Mouse (Mus musculus) kidney, postnatal 4 days (tissue): Measurements from ENCODE around the gene Gm37240.

Experiments used
- DNase-seq, 2 experiments: peaks; one replicate each; pipeline ENCODE4 v3.0.0; 2021; ENCODE audit warnings: mixed read lengths in 2 of 2

Gene Gm37240

DNA sequence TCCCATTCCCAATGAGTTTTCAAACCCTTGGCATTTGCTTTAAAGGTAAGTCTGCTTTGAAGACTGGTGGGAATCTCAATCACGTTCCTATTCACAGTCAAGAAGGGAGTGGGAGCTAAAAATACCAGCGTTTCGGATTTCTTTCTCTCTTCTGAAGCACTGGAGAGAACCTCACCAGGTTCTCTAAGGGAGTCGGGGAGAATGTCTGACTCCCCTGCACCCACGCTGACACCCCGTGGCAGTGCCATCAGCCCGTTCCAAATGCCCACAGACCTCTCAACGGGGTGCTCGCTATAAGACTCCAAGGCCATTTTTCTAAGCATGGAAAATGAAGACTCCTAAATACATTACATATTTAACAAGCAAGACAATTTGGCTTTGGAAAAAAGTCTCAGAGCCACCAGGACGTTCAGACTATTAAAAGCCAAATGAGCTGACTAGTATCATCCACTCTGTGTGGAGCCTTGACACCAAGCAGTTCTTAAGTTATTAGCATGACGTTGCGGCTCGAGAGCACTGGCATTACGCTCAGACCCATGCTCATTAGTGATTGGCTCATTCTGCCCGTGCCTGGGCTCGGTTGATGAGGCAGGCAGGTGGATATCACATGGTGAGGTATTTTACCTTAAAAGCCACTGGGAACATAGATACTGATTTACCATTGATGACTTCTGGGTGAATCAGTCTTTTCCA lies 508.5 kb downstream of the Gm37240 start:
- DNase-seq = no peak

DNA sequence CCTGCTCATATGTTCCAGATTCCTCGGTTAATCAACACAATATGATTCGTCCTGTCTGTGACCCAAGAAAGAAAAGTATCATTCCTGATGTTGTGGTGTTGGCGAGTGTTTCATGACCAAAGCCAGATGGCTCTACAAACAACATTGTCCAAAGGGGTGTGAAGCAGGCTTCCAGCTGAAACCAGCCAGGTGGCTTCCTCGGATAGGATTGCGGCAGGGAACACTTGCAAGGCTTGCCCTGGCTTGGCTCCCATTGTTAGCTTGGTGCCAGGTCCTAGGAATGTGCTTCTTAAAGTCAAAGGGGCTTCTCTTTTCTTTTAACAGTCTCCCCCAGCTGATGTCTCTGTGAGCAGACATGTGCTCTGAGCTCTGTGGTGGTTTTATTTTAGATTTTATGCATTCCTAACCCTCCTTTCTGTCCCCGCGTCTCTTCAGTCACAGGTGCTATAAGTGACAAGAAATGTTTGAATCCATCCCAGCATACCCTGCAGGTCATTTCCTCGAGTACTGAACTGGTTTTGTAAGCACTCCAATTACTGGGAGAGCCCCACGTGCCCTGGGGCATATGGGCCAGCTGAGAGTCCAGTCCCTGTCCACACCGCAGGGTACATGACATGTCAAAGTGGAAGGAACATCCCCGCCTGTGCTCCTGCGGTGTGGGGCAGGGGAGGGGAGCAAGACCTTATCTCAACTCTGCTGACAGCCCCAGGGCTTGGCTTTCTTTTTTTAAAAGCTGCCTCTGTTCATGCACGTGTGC lies 509.2 kb downstream of the Gm37240 start:
- DNase-seq = peak; percentile 22 to 54

DNA sequence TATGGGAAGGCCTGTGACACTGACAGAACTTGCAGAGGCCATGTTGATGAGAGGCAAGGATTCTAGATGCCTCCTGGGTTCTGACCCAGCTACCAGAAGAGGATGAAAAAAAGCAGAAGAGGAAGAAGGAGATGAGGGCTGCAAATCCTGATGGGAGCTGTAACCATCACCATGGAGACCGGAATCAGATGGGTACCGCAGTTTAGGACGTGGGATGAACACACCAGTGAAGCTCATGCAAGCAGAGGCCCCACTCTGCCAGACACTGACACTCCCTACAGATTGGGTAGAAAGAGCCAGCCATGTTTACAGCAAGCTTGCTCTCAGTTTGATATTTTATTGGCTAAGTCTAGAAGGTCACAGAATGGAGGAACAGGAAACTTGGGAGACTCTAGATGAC lies 509.8 kb downstream of the Gm37240 start:
- DNase-seq = no peak

DNA sequence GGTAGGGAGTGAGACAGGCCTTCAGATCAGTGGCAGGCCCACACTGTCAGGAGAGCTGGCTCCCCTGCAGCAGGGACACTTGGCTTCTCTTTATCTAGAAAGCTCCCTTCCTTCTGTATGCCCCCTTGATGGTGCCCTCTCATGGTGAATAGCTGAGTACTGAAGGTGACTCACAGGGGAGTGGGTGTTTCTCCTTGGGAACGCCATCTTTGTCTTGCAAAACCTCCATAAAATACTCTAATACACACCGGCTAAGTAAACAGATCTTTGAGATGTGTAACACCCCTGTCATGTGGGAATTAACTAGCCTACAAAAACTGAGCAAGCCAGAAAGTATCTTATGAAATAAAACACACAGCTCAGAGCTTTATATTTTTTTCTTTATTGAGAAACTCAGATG lies 510.8 kb downstream of the Gm37240 start:
- no peak for DNase-seq

DNA sequence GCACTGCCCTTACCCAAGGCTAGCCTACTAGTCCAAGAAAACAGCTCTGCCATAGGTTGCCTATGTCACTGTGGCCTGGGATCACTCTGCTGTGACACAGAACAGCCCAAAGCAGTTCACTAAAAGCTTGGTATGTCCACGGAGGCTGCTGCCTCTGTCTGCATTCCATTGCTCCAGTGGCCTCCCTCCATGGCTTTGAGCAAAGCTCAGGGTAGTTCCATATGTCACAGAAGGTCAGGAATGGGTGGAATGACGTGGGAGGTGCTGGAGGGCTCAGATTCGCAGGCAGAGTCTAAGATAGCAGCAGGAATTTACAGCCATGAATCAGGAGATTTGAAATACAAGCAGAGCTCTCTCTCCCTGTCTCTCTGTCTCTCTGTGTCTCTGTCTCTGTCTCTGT lies 514.3 kb downstream of the Gm37240 start:
- DNase-seq = peak; percentile 50 to 71

DNA sequence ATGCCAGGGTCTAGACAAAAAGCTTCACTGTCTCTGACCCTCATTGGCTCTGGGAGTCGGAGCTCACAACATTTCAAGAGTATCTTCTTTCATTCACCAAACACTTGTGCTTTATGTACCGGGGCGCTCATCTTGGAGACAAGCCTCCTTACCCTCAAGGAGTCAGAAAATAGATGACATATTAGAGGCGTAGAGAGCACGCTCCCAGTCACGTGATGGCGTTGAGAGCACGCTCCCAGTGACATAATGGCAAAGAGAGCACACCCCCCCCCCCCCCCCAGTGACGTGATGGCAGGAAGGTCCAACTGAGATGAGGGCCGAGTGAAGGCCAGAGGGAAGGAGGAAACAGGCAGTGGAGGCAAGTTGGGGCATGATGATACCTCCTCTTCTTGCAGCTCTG lies 517.5 kb downstream of the Gm37240 start:
- DNase-seq = no peak

DNA sequence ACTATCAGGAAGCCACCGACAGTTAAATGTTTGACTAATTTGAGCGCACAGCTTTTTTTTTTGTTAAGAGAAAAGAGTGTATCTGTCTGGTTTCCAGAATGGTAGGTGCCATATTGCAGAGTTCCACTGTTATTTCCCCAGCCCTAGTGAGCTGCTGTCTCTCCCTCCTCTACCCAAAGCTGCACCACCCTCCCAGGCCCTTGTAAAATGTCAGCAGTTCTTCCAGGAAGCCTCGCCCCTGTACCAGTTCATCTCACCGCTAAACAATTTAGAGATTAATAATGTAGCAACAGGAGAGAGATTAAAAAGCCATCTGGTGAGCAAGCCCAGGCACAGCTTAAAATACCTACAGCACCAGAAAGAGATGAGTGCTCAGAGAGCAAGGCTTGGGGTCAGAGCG lies 518.2 kb downstream of the Gm37240 start:
- no peak for DNase-seq

DNA sequence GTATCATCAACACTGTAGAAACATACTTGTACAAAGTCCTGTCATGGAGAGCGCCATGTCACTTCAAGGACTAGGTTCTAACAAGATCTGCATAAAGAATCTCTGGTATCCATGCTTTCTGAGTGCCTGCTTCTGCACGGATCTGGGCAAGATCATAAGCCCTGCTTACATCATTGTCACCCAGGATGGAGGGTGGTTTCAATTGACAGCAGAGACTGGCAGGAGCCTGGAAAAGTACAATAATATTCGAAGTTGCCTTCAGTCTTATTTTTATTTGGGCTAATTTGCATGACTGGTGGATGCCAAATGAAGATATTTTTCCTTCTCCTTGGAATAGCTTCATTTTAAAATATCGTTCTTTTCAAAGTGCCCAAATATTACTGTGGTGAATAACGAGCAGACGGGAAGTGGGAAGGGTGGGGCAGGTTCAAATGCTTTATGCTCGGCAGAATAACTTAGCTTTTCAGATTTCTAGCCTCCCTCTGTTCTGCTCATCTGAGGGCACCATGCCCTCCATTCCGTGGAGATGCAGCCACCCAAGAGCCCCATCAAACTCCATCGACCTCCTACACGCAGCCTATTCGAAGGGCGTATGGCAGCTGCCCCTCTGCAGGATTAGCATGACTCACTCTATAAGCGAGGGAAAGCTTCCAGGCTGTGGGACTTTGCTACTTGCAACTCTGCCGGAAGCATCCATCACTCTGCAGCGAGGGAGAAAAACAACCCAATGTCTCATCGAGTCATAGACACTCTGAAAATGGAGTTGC lies 518.8 kb downstream of the Gm37240 start:
- no peak for DNase-seq

DNA sequence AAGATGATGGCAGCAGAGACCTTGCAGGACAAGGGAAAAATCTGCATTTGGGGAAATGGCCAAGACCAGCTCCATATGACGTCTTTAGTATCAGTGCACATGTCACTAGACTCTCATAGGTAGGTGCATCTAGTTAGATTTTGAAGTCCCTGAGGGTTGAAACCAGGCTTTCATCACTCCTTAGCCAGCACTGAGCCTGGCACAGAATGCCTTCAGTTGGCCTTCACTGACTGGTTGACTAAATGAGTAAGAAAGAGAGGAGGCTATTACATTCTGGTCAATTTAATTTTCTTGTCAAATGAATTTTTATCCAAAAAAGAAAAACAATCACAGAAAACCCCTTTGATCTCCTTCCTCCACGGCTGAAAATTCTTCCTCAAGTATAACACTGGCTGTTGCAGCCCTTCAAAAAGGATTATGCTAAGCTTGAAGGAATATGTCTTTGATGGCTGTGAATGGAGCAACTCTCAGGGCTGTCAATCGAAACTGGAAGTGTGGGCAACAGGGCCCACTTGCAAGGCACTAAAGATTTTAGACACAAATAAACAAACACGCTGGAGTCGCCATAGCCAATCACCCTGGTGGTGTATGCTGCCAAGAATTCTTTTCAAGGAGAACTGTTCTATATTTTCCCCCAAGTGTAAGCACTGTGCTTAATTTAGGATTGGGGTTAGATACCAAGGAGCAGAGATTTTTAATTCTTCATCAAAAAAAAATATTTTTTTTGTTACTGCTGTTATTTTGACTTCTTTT lies 522.6 kb downstream of the Gm37240 start:
- no peak for DNase-seq

DNA sequence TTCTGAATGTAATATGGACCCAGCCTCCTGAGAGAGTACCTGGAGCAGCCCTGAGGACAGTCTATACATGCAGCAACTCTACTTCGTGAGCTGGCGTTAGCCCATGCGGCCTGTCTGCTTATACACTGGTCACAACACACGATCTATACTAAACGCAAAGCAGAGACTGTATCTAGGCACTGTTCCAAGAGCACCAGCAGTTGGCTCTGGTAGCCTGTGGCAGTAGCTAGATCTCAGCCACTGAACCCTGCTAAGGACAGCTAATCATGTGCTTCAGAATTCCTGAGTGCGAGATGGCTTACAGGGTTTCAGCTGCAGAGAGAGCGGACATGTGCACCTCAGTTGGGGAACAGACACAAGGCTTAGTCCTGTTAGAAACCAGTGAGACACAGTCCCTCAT lies 524.4 kb downstream of the Gm37240 start:
- DNase-seq = no peak

DNA sequence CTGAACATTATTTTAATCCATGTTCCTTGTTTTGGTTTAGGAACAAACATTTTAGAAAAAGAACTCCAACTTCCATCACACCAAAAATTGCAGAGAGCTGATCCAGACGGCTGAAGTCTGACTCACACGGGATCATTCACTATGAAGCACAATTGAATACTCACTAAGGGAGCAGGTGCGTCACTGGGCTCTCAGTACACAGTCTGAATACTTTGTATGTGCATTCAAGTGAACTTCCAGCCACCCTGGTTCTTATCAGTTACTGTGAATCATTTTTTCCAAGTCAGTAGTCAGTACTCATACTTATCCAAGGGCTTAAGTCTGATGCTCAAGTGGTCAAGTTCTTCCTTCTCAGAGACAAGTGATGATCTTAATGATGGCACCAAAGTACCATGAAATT lies 530.9 kb downstream of the Gm37240 start:
- DNase-seq = no peak

DNA sequence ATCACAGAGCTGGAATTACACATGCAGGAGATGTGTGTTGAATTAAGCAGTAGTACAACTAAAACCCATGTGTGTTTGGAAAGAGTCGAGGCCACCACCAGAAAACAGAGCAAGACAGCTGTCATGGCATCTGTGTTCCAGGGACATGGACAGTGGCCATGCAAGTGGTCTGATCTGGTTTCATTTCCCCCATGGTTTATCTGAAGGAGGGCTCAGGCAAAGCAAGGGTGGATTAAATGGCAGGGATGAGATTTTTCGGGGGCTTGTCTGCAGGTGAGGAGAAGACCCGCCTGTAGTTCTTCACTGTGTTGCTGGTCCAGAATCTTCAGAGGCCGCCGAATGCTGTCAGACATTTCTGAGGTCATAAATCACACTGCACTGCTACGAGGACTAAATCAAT lies 539.3 kb downstream of the Gm37240 start:
- no peak for DNase-seq

DNA sequence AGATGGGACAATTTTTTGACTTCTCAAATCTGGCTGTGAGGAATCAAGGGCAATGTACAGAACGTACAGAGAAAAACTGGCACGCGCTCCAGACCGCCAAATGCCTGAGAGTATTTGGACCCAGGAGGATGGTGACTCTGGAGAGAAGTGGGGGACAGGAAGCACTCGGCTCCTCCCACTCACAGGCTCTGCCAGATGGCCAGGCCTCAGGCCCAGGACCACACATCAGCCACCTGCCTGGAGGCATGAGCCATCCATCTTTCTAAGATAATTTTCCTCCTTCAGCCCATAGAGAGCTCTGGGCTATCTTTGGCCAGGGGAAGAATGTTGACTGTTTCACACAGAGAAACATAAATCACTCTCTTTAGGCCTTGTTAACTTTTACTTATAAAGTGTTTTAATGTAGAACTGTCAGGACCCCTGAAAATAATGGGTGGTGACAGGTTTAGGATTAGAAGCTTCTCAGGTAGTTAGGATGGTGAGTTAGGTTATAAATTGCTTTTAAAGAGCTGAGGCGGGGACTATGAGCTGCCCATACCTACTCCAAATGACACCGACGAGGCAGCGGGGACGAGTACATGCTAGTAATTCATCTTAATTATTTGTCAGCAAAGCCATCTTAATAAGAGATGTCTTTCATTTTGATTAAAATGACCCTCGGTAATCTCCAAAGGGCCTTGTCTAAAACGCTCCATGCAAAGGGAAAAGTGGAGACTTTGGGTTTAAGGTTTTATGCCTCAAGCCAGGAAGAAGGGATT lies 546.0 kb downstream of the Gm37240 start:
- DNase-seq = peak; percentile 23 to 40

DNA sequence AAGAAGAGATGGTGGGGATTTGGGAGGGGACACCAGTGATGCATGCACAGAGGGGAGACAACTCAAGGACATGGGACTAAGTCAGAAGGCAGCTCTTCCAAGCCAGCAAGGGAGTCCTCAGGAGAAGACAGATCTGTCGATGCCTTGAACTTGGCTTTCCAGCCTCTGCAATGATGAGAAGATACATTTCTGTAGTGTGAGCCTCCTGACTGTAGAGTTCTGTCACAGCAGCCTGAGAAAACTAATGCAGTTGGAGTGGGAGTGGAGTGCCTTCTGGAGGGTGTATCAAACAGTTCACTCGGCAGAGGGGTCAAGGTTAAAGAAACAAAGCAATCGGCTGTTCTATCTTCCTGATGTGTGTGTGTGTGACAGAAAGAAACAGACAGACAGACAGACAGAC lies 546.8 kb downstream of the Gm37240 start:
- no peak for DNase-seq

DNA sequence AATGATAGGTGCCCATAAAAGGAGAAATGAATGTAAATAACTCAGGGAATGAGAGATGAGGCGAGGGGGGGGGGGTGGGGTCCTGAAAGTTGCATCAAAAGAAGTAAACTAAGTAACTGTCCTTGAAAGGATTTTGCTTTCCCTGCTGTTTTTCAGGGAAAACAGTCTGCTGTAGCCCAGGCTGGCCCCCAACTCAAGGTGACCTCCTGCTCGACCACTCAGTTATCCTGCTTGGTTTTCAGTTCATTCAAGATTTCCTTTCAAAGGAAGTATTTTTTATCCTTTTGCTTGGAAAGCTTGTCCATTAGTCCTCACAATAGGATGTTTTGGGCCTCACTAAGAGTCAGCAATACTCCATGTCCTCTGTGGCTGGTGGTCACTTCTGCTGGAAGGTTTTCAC lies 547.4 kb downstream of the Gm37240 start:
- DNase-seq = no peak

DNA sequence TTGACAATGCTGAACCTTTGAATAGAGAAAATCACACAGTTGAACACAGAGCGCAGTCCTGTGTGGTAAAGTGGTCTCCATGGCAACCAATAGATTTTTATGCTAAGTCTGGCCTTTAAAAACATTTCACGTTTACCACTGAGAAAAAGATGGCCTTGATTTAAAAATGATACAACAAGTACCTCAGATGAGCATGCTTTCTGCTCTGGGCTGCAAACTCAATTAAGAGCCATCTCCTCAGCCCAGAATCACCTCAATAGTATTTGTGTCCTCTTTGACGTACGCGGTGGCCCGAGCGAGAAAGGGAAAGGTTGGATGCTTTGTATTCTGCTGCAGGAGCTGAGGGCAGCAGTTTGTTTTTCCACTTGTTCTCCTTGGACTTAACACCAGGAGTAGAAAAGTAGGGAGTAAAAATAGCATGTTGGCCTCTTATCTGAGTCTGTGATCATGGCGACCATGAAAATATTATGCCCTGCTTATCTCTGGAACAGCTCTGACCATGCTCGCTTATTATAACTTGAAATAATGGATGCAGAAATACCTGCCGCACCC lies 548.0 kb downstream of the Gm37240 start:
- DNase-seq = no peak

DNA sequence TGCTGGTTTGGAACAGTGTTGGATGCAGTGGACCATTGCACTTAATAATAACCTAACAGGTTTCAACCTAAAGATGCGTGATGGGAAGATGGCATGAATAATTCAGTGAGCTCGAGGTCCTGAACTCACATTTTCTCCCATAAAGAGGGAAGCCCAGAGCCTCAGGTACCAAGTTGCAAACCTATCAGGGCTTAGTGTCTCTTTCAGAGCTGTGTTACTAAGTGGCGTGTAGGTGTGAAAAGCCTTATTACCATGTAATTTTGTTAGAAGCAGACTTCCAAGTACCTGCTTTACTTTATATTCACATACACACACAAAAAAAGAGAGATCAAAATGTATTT lies 548.6 kb downstream of the Gm37240 start:
- DNase-seq = no peak

DNA sequence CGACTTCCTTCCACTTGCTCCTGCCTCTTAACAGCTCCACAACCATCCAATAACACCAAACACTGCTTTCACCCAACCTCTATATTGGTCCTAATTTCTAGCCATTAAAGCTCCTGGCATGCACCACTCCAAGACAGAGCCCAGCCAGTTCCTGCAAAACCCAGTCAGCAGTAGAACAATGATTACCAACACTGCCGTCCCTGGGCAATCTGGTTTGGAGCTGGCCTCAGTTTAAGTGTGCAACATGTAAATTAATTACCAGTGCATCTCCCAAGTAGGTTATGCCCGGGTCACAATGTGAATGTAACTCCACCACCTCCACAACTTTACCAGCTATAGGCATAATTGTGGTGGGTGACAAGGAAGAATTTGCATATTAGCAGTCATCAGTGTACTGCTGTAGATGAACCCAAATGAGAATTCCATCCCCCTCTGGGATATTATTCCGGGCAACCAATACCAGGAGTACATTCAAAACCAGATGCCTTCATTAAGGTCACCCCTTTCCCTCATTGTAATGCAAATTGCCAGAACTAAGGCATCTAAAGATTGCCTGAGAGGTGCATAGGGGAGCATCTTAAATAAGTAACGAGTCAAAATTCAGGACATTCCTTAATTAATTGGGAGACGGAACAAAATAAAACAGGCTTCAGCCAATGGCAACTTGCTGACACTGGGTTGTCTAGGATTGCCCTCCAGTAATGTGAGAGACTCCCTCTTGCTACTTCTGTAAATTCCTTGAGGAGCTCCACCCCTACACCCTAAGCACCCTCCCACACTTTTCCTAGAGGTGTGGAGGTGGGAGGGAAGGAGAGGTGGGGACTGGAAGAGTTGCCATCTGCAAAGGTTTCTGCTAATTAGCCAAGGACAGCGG lies 549.2 kb downstream of the Gm37240 start:
- DNase-seq = peak in 1 of 2 experiments; percentile 25

DNA sequence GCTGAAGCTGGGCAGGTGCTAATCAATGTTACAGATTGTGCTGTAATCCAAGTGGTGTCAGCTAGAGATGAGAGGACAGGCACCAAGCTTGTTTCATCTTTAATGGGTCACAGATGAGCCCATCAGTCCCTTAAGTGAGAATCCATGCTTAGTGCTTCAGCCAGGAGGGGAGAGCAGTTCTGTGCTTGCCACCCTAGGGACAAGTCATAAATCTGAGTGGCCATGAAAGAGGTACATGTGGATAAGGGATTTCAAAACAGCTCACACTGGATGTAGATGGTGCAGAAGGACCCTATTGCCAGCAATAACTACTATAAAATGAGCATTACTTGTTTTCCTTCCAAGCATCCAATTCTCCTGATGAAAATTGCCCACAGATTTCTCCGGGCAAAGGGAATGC lies 551.8 kb downstream of the Gm37240 start:
- DNase-seq = no peak

DNA sequence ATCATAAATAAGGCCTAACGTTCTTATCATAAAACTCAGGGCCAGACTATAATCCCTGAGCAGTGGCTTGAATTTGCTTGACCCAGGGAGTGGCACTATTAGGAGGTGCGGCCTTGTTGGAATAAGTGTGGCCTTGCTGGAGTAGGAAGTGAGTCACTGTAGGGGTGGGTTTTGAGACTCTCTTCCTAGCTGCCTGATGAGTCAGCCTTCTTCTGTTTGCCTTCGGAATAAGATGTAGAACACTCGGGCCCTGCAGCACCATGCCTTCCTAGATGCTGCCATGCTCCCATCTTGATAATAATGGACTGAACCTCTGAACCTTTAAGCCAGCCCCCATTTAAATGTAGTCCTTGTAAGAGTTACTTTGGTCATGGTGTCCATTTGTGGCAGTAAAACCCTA lies 555.0 kb downstream of the Gm37240 start:
- DNase-seq = no peak

DNA sequence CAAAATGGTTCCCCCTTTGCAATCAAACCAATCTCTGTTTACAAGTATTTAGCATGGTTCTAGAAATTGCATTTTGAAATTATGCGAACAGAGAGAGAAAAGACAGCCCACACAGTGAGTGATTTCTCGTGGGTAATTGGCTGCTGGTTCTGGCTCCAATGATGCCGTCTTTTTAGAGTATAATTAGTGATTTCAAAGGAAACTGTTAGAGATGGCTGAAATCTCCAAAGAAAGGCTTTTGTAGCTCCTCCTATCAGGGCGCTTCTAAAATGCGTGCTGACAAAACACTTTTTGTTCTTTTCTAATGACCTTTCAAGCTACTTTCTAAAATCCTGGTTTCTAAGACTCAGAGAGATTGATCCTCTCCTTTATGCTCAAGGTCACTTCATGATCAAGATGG lies 569.1 kb downstream of the Gm37240 start:
- no peak for DNase-seq
